Mouse (Mus musculus) liver, embryonic 16.5 days (tissue): ENCODE measurements at regions not wholly inside any gene's neighbourhood (a gene's known extent, or its start where the extent isn't known, plus 50 kb on each side); places are given as distances from the start of the nearest gene placed in this dataset.

ENCODE experiments used
- ATAC-seq: fragments of 200-750 bp; cut with Nextera tagmentation; 2 replicates; pipeline ENCODE4 v1.8.0; 2017; ENCODE audit warnings: low read depth, mild to moderate bottlenecking, moderate number of reproducible peaks, moderate library complexity
- H3K27ac ChIP-seq: fragments of 300-500 bp; sonication (generic); 2 replicates; pipeline ENCODE4 v1.5.1; 2014; ENCODE audit warnings: mild to moderate bottlenecking, low read length
- H3K27me3 ChIP-seq: fragments of 300-500 bp; sonication (generic); 2 replicates; pipeline ENCODE4 v1.6.1; 2014; ENCODE audit warnings: low read depth, low read length, mixed read lengths; ENCODE audit not compliant: control insufficient read depth, insufficient read depth
- H3K36me3 ChIP-seq: fragments of 300-500 bp; sonication (generic); 2 replicates; pipeline ENCODE4 v1.6.1; 2014; ENCODE audit warnings: mild to moderate bottlenecking; ENCODE audit not compliant: control insufficient read depth, insufficient read depth
- H3K4me1 ChIP-seq: fragments of 300-500 bp; sonication (generic); 2 replicates; pipeline ENCODE4 v1.6.1; 2014; ENCODE audit warnings: low read depth, low read length, mixed read lengths; ENCODE audit not compliant: control insufficient read depth
- H3K4me2 ChIP-seq: fragments of 300-500 bp; sonication (generic); 2 replicates; pipeline ENCODE4 v1.6.1; 2014; ENCODE audit warnings: low read depth, low read length, mixed read lengths
- H3K4me3 ChIP-seq: fragments of 300-500 bp; sonication (generic); 2 replicates; pipeline ENCODE4 v1.5.1; 2014; ENCODE audit warnings: low read depth, mild to moderate bottlenecking, low read length
- H3K9ac ChIP-seq: fragments of 300-500 bp; sonication (generic); 2 replicates; pipeline ENCODE4 v1.6.1; 2014; ENCODE audit warnings: low read depth, low read length
- H3K9me3 ChIP-seq: fragments of 300-500 bp; sonication (generic); replicated peaks from 2 replicates; pipeline ENCODE4 v1.6.1; 2016; ENCODE audit warnings: low read length; ENCODE audit not compliant: control insufficient read depth
- WGBS: fragments of 180-500 bp; shearing (Covaris S2); extraction: QIAGEN DNeasy Blood & Tissue Kit; methylation state at CpG from one replicate; pipeline ENCODE4 v1.1.7; 2014; ENCODE audit not compliant: insufficient replicate concordance; 5-methylcytosine and 5-hydroxymethylcytosine counted together

DNA sequence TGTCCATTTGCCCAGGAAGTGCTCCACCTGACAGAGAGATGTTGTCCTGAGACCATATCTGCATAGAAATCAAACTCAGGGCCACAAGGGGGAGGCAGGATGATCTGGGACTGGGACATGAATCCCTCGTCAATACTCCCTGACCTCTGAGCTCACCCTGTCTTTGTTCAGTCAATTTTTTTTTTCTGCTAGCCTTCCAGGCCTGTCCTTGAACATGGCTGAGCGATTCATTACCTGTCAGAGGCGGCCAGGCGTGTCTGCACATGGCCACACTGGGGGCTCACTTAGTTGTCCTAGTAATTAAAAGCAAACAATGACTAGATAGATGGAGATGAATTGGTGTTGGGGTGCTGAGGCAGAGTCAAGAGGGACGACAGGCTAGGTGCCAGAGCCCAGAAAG lies 162.6 kb downstream of the 9530068E07Rik start:
- no peak overlapping the region for H3K4me3 ChIP-seq
- H3K4me1 ChIP-seq, result no peaks in the 10 kb centered on the region
- no peak overlapping the region for H3K9ac ChIP-seq
- H3K36me3 ChIP-seq, result no peaks in the 10 kb centered on the region
- no peaks in the 10 kb centered on the region for H3K27me3 ChIP-seq
- no peak overlapping the region for H3K27ac ChIP-seq
- WGBS, result 54% methylated on average over 5 of the region's 5 CpGs
- no peaks in the 10 kb centered on the region for H3K9me3 ChIP-seq
- no peak overlapping the region for H3K4me2 ChIP-seq
- ATAC-seq, result no peak

DNA sequence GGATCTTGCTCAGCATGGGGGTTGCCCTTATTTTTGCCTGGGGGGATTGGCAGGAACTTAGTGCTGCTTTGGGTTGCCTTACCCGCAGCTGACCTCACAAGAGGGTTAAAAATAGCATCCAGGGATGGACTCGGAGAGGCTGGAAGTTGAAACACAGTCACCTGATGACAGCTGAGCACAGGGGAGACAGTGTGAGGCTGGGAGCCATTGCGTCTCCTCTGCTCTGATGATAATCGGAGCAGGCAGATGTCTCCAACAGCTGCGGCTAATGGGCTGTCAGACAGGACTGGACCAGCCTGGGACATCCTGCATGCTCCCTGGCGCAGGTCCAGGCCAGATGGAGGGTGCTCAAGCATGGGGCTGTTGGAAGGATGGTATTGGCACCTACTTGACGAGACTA lies 165.1 kb downstream of the 9530068E07Rik start:
- Histone ChIP-seq H3K27me3 (no peaks in the 10 kb centered on the region), H3K36me3 (no peaks in the 10 kb centered on the region), H3K4me1 (no peaks in the 10 kb centered on the region), H3K4me2 (no peak overlapping the region), H3K9me3 (no peaks in the 10 kb centered on the region), H3K4me3 (no peak overlapping the region), H3K27ac (no peak overlapping the region), H3K9ac (no peak overlapping the region)
- WGBS, result 57% methylated on average over 7 of the region's 7 CpGs
- ATAC-seq, result no peak

DNA sequence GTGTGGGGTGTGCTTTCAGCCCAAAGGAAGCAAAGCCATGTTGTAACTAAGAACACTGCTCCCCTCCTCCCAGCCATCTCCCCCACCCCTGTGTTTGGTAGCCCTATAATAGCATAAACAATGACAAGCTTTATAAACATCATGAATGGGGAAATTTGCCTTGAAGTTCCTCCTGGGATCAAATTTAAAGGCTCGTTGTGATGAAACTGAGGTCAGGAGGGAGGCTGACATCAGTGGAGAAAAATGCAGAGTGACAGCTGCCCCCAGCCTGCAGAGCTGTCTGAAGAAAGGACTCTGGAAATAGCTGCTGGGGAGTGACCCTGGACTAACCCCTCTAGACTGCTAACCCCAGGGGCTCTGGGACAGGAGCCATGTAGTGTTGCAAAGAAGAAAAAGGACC lies 169.2 kb downstream of the 9530068E07Rik start:
- 35% methylated on average over 1 of the region's 1 CpGs for WGBS
- no peaks in the 10 kb centered on the region for H3K27me3 ChIP-seq
- H3K4me2 ChIP-seq, result no peak overlapping the region
- no peaks in the 10 kb centered on the region for H3K9me3 ChIP-seq
- no peak overlapping the region for H3K9ac ChIP-seq
- H3K36me3 ChIP-seq, result no peaks in the 10 kb centered on the region
- no peak overlapping the region for H3K27ac ChIP-seq
- H3K4me3 ChIP-seq, result no peak overlapping the region
- ATAC-seq, result no peak
- H3K4me1 ChIP-seq, result no peaks in the 10 kb centered on the region

DNA sequence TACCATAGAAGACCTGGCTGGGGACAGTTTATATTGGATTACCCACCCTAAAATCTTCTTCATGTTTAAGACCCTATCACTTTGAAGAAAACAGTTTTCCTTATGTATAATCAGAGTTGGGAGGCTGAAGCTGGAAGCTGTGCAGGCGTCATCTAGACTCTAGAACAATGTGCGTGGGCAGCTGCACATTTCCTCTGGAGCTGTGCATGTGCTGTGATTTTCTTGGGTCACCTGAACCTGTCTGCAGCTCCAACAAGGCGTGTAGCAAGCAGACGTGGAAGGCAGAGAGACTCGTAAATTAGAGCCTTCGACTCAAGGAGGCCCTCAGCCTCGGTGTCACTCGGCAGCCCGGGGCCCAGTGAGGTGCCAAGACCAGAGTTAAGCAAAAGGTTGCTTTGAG lies 169.8 kb downstream of the 9530068E07Rik start:
- WGBS, result 69% methylated on average over 9 of the region's 9 CpGs
- no peak overlapping the region for H3K27ac ChIP-seq
- H3K4me2 ChIP-seq, result no peak overlapping the region
- no peaks in the 10 kb centered on the region for H3K36me3 ChIP-seq
- no peak overlapping the region for H3K9ac ChIP-seq
- H3K9me3 ChIP-seq, result no peaks in the 10 kb centered on the region
- no peaks in the 10 kb centered on the region for H3K4me1 ChIP-seq
- H3K4me3 ChIP-seq, result no peak overlapping the region
- no peaks in the 10 kb centered on the region for H3K27me3 ChIP-seq
- ATAC-seq, result no peak

DNA sequence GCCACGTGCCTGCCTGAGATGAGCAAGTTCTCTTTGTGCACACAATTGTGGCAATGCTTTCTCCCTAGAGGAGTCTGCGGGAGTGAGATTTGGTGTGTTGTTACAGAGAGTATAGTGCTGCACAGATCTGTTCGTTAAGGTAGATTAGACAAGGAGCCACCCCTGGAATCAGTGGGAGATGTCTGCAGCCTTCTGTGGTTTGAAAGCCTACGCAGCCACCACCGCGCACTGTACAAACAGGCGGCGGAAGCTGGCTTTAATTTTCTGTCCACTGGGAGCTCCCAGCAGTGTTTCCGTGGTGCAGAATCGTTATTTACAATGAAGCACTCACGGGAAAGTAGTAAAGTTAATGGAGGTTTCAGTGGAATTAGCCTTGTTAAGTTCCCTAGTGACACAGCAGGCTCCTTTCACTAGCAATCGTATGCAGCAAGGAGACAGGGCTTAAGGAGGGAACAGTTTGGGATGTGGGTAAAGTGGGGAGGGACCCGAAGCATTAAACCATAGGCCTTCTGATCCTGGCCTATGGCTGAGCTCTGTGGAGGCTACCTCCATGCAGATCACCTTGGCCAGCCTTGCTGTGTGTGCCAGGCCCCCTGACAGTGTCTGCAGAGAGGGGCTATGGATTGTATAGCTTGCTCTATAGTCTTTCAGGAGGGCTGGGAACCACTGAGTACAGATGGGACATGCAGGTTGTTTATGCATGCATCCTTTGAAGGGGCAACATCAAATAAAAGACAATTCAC lies 171.9 kb downstream of the 9530068E07Rik start:
- no peaks in the 10 kb centered on the region for H3K9me3 ChIP-seq
- no peak overlapping the region for H3K27ac ChIP-seq
- H3K9ac ChIP-seq, result no peak overlapping the region
- no peaks in the 10 kb centered on the region for H3K4me1 ChIP-seq
- no peaks in the 10 kb centered on the region for H3K27me3 ChIP-seq
- no peak overlapping the region for H3K4me2 ChIP-seq
- no peak overlapping the region for H3K4me3 ChIP-seq
- no peak for ATAC-seq
- no peaks in the 10 kb centered on the region for H3K36me3 ChIP-seq
- WGBS, result 65% methylated on average over 13 of the region's 13 CpGs

DNA sequence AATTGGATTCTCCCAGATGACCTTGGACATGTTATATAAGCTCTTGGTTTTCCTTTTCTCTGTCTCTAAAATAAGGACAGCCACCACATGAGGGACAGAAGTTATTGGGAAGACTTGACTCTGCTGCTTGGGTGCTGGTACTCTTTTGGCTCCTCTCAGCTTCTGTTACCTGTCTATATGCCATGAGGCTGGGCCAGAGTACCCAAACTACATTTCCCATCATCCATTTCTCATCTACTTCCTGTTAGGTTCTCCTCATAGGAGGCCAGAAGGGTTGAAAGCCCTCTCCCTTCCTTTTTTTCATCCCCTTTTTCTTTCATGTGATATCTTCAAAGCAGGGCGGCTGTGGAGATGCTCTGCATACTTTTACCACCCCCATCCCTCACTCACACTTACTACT lies 172.6 kb downstream of the 9530068E07Rik start:
- WGBS, result 59% methylated on average over 1 of the region's 1 CpGs
- H3K36me3 ChIP-seq, result no peaks in the 10 kb centered on the region
- H3K4me3 ChIP-seq, result no peak overlapping the region
- no peak overlapping the region for H3K27ac ChIP-seq
- H3K27me3 ChIP-seq, result no peaks in the 10 kb centered on the region
- H3K4me1 ChIP-seq, result no peaks in the 10 kb centered on the region
- no peaks in the 10 kb centered on the region for H3K9me3 ChIP-seq
- no peak overlapping the region for H3K4me2 ChIP-seq
- no peak overlapping the region for H3K9ac ChIP-seq
- ATAC-seq, result no peak

DNA sequence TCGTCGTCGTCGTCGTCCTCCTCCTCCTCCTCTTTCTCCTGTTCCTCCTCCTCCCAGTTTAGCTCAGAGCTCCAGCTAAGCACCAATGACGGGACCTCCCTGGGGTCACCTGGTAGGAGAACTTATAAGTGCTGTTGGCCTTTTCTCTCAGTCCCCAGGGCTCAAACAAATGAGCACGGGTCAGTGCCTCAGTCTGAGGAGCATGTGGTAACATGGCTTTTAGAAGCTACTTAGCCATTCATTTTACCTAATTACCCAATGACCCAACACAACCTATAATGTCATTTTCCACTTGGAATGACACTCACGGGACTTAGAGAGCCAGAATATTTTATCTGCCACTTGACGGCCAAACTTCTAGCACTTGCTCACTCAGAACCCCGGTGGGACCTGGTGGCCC lies 173.5 kb downstream of the 9530068E07Rik start:
- H3K4me1 ChIP-seq, result no peaks in the 10 kb centered on the region
- 66% methylated on average over 10 of the region's 10 CpGs for WGBS
- ATAC-seq, result no peak
- no peaks in the 10 kb centered on the region for H3K36me3 ChIP-seq
- H3K9me3 ChIP-seq, result no peaks in the 10 kb centered on the region
- H3K4me3 ChIP-seq, result no peak overlapping the region
- H3K27ac ChIP-seq, result no peak overlapping the region
- no peak overlapping the region for H3K9ac ChIP-seq
- no peak overlapping the region for H3K4me2 ChIP-seq
- no peaks in the 10 kb centered on the region for H3K27me3 ChIP-seq

DNA sequence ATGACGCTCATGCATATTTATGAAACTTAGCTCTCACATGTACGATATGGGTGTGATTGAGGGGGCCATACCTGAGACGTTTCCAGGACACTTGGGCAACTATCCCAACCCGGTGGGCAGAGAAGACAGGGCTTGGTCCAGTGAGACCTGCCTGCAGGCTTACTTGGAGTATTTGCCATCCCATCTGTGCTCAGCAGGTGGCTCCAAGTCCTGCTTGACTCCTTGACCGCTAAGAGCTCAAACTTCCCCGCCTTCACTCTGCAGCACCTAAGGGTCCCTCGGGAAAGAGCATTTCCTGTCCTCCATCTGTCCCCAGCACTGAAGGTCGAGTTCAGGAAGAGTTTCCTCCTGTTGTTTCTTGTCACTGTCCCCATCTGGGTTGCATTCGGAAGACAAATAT lies 182.2 kb downstream of the 9530068E07Rik start:
- no peak overlapping the region for H3K9ac ChIP-seq
- no peaks in the 10 kb centered on the region for H3K27me3 ChIP-seq
- no peak overlapping the region for H3K4me2 ChIP-seq
- no peaks in the 10 kb centered on the region for H3K4me1 ChIP-seq
- no peaks in the 10 kb centered on the region for H3K36me3 ChIP-seq
- WGBS, result 41% methylated on average over 9 of the region's 9 CpGs
- H3K9me3 ChIP-seq, result no peaks in the 10 kb centered on the region
- no peak overlapping the region for H3K27ac ChIP-seq
- ATAC-seq, result no peak
- H3K4me3 ChIP-seq, result no peak overlapping the region

DNA sequence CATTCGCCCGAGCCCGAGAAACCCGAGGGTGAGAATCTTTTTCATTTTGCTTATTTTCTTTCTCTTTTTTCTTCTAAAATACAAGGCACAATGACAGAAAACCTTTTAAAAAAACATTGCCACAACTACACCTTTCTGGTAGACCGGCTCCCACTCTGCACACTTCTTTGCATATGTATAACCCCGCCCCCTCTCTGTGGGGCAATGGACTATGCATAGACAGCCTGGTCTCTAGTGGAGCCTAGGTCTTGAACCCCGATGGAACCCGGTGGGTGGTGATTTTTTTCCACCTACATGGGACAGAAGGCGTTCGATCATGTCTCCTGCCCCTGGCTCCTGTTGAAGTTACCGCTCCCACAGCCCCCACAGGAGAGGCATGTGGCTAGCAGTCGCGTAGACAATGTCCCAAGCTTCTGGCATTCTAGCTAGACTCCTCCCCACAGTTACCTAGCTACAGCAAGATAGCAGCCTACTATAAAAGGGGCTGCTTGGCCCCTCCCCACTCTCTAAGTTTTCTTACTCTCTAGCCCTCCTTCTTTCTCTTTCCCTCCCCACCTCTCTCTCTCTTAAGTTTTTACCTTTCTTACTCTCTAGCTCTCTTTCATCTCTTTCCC lies 183.6 kb downstream of the 9530068E07Rik start:
- WGBS, result 58% methylated on average over 13 of the region's 13 CpGs
- no peak overlapping the region for H3K27ac ChIP-seq
- no peaks in the 10 kb centered on the region for H3K9me3 ChIP-seq
- H3K4me2 ChIP-seq, result no peak overlapping the region
- no peaks in the 10 kb centered on the region for H3K4me1 ChIP-seq
- no peaks in the 10 kb centered on the region for H3K36me3 ChIP-seq
- H3K27me3 ChIP-seq, result no peaks in the 10 kb centered on the region
- no peak overlapping the region for H3K4me3 ChIP-seq
- no peak overlapping the region for H3K9ac ChIP-seq
- ATAC-seq, result no peak
